ENCODE assay signal across 23 mouse cellular contexts in the genomic region with DNA sequence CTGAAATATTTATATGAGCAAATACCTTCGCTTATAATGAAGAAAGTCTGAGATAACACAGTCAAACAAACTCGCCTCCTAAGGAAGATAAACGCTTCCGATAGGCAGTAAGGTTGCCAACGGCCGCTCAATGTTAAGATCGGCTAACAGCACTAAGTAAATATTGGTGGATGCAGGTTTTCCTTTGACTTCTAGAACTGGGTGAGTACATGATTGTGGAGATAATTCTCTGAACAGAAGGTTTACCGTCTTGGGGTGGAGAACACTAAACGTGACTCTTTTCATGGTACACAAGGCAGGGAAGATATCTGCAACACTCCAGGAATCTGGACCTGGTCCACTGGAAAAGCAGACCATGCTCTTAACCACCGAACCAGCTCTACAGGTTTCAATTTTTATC. TPM values are rescaled to one million over a fixed set of nuclear protein-coding genes. Genes with fewer than 3 reads are reported as not detected.
DNase-seq lines count a peak whose midpoint lies in the region; ATAC-seq and TF ChIP-seq lines count a peak whose summit lies in the region.
"Had no signal": no experiment of that assay in that cellular context is flagged by ENCODE, and none has a peak within 500 bp of the region (broad histone marks: within the 10 kb centered on the region; RNA-seq: fewer than 3 reads in every experiment).

No protein-coding gene starts in this region.

- no peak overlapping the region for H3K4me3 ChIP-seq in kidney, embryonic 16.5 days (ENCODE audit: low read length)
- no peak overlapping the region for H3K4me3 ChIP-seq in kidney, embryonic 14.5 days (ENCODE audit: low read length)
- H3K4me3 ChIP-seq in lung, postnatal 0 days (ENCODE audit: low read depth, low read length) = no peak overlapping the region
- H3K4me3 ChIP-seq in stomach, embryonic 15.5 days (replicated peaks) = no peak overlapping the region
- H3K4me3 ChIP-seq in cerebellum, adult 2 months (replicated peaks; ENCODE audit: insufficient read depth, low read depth, low read length) = no peak overlapping the region
- H3K4me3 ChIP-seq: embryonic facial prominence, embryonic 15.5 days; erythroblast, embryonic 14.5 days; forebrain, embryonic 10.5 days; forebrain, embryonic 15.5 days; heart, embryonic 10.5 days; hindbrain, embryonic 13.5 days had no signal

- ATAC-seq in kidney, embryonic 16.5 days (ENCODE audit: low FRiP score, low TSS enrichment) = no peak
- ATAC-seq in kidney, embryonic 14.5 days (ENCODE audit: low FRiP score, low TSS enrichment) = no peak
- no peak; the same call in 1 of the 2 replicates for ATAC-seq in lung, postnatal 0 days
- peak; percentile 58 for ATAC-seq in stomach, embryonic 15.5 days (ENCODE audit: insufficient read depth, low FRiP score, low read depth)
- ATAC-seq: forebrain, embryonic 15.5 days had no signal

- no peak for TF ChIP-seq POLR2A in cerebellum, adult 2 months (IDR thresholded peaks at IDR 0.05; ENCODE audit: borderline replicate concordance, insufficient read depth, low read length)

- no peak for DNase-seq in lung, postnatal 0 days (ENCODE audit: low spot score)
- DNase-seq in lung, postnatal 36 days = no peak
- peak; percentile 34 for DNase-seq in yolk sac, embryonic 10.5 days (ENCODE audit: low spot score)
- no peak for DNase-seq in cerebellum, adult 2 months
- DNase-seq: adrenal gland, adult 2 months; adrenal gland, postnatal 25 days; cerebellum, adult 8-10 months; cerebellum, postnatal 14 days; embryo, embryonic 11 days; gastrocnemius, postnatal 36 days; heart, adult 18-20 months; heart, postnatal 14 days had no signal

- H3K36me3 ChIP-seq in kidney, embryonic 16.5 days (ENCODE audit: insufficient read depth, low read length) = no peaks in the 10 kb centered on the region
- no peaks in the 10 kb centered on the region for H3K36me3 ChIP-seq in kidney, embryonic 14.5 days (ENCODE audit: control insufficient read depth, insufficient read depth, low read length)
- H3K36me3 ChIP-seq in lung, postnatal 0 days (ENCODE audit: insufficient read depth, low read length) = no peaks in the 10 kb centered on the region
- no peaks in the 10 kb centered on the region for H3K36me3 ChIP-seq in stomach, embryonic 15.5 days
- H3K36me3 ChIP-seq: embryonic facial prominence, embryonic 15.5 days; forebrain, embryonic 10.5 days; forebrain, embryonic 15.5 days; heart, embryonic 10.5 days; hindbrain, embryonic 13.5 days had no signal

- TF ChIP-seq EP300 in lung, postnatal 0 days (IDR thresholded peaks at IDR 0.05) = no peak

- 67% methylated on average over 10 of the region's 10 CpGs for WGBS in kidney, embryonic 16.5 days
- 70% methylated on average over 10 of the region's 10 CpGs for WGBS in kidney, embryonic 14.5 days
- 9% methylated on average over 10 of the region's 10 CpGs for WGBS in lung, postnatal 0 days
- 29% methylated on average over 10 of the region's 10 CpGs for WGBS in stomach, embryonic 15.5 days
- whole genome bisulfite sequencing in cerebellum, adult 2 months = 80% methylated on average over 10 of the region's 10 CpGs

- H3K4me1 ChIP-seq in kidney, embryonic 16.5 days (ENCODE audit: insufficient read depth, low read length) = peaks cover 32% of the 10 kb centered on the region
- peaks cover 19% of the 10 kb centered on the region for H3K4me1 ChIP-seq in kidney, embryonic 14.5 days (ENCODE audit: control insufficient read depth, insufficient read depth, low read length)
- no peaks in the 10 kb centered on the region; the same call in 1 of the 2 replicates for H3K4me1 ChIP-seq in lung, postnatal 0 days (ENCODE audit: insufficient read depth, low read depth, low read length)
- no peaks in the 10 kb centered on the region for H3K4me1 ChIP-seq in stomach, embryonic 15.5 days
- H3K4me1 ChIP-seq in cerebellum, adult 2 months (ENCODE audit: control insufficient read depth, insufficient read depth, low read length) = no peaks in the 10 kb centered on the region
- H3K4me1 ChIP-seq: embryonic facial prominence, embryonic 15.5 days; forebrain, embryonic 10.5 days; forebrain, embryonic 15.5 days; heart, embryonic 10.5 days; hindbrain, embryonic 13.5 days had no signal

- H3K9me3 ChIP-seq in kidney, embryonic 16.5 days (ENCODE audit: low read length) = peaks cover 2% of the 10 kb centered on the region; the same call in 1 of the 2 replicates
- no peaks in the 10 kb centered on the region for H3K9me3 ChIP-seq in kidney, embryonic 14.5 days (ENCODE audit: control insufficient read depth, low read length)
- H3K9me3 ChIP-seq in lung, postnatal 0 days (ENCODE audit: low read length) = no peaks in the 10 kb centered on the region
- no peaks in the 10 kb centered on the region for H3K9me3 ChIP-seq in stomach, embryonic 15.5 days
- H3K9me3 ChIP-seq: embryonic facial prominence, embryonic 15.5 days; forebrain, embryonic 10.5 days; forebrain, embryonic 15.5 days; heart, embryonic 10.5 days; hindbrain, embryonic 13.5 days had no signal

- TF ChIP-seq CTCF in lung, postnatal 0 days (IDR thresholded peaks at IDR 0.05) = no peak
- no peak for TF ChIP-seq CTCF in cerebellum, adult 2 months (IDR thresholded peaks at IDR 0.05; ENCODE audit: borderline replicate concordance, insufficient read depth, low read depth, low read length)

- H3K9ac ChIP-seq in kidney, embryonic 16.5 days (replicated peaks; ENCODE audit: low read length) = no peak overlapping the region
- H3K9ac ChIP-seq in kidney, embryonic 14.5 days (ENCODE audit: low read depth, low read length) = no peak overlapping the region
- no peak overlapping the region for H3K9ac ChIP-seq in lung, postnatal 0 days (replicated peaks; ENCODE audit: low read depth)
- H3K9ac ChIP-seq in stomach, embryonic 15.5 days = no peak overlapping the region
- H3K9ac ChIP-seq: embryonic facial prominence, embryonic 15.5 days; forebrain, embryonic 15.5 days; hindbrain, embryonic 13.5 days had no signal

- peak overlapping the region; percentile 76 for H3K27ac ChIP-seq in kidney, embryonic 16.5 days (ENCODE audit: low read length)
- no peak overlapping the region for H3K27ac ChIP-seq in kidney, embryonic 14.5 days (ENCODE audit: low read depth, low read length)
- H3K27ac ChIP-seq in lung, postnatal 0 days (ENCODE audit: low read length) = peak overlapping the region; percentile 17; the same call in 1 of the 2 replicates
- peak overlapping the region; percentile 44; the same call in 1 of the 2 replicates for H3K27ac ChIP-seq in stomach, embryonic 15.5 days
- no peak overlapping the region for H3K27ac ChIP-seq in cerebellum, adult 2 months (ENCODE audit: insufficient read depth, low read length)
- H3K27ac ChIP-seq: embryonic facial prominence, embryonic 15.5 days; forebrain, embryonic 10.5 days; forebrain, embryonic 15.5 days; heart, embryonic 10.5 days; hindbrain, embryonic 13.5 days had no signal

- no peaks in the 10 kb centered on the region for H3K27me3 ChIP-seq in kidney, embryonic 16.5 days (ENCODE audit: insufficient read depth, low read length)
- no peaks in the 10 kb centered on the region for H3K27me3 ChIP-seq in kidney, embryonic 14.5 days (ENCODE audit: control insufficient read depth, insufficient read depth, low read length)
- no peaks in the 10 kb centered on the region for H3K27me3 ChIP-seq in lung, postnatal 0 days (replicated peaks; ENCODE audit: insufficient read depth, low read length)
- H3K27me3 ChIP-seq in stomach, embryonic 15.5 days (replicated peaks) = no peaks in the 10 kb centered on the region
- H3K27me3 ChIP-seq in cerebellum, adult 2 months (ENCODE audit: control insufficient read depth, insufficient read depth, low read length) = no peaks in the 10 kb centered on the region
- H3K27me3 ChIP-seq: embryonic facial prominence, embryonic 15.5 days; forebrain, embryonic 15.5 days; hindbrain, embryonic 13.5 days had no signal

- no peak overlapping the region for H3K4me2 ChIP-seq in kidney, embryonic 16.5 days (replicated peaks; ENCODE audit: low read depth, low read length)
- no peak overlapping the region for H3K4me2 ChIP-seq in kidney, embryonic 14.5 days (replicated peaks; ENCODE audit: low read depth, low read length)
- no peak overlapping the region for H3K4me2 ChIP-seq in lung, postnatal 0 days (replicated peaks; ENCODE audit: low read depth, low read length)
- H3K4me2 ChIP-seq in stomach, embryonic 15.5 days = 0 out of 2 replicates have a peak overlapping the region, but pooled peaks have one; percentile 9
- H3K4me2 ChIP-seq: embryonic facial prominence, embryonic 15.5 days; forebrain, embryonic 15.5 days; hindbrain, embryonic 13.5 days had no signal

RNA-seq across cellular contexts. Expression of gene Oxgr1, which starts 52.6 kb away (rescaled TPM):
- polyA plus RNA-seq in kidney, embryonic 16.5 days (2015; fragmentation: Nextera tagmentation; extraction: Ambion mirVana) = 1.6 and 2.3 TPM in 2 replicates
- polyA plus RNA-seq in kidney, embryonic 14.5 days (2014; fragmentation: Nextera tagmentation; extraction: Ambion mirVana) = 0.20 and 0.66 TPM in 2 replicates
- polyA plus RNA-seq in lung, postnatal 0 days (2015; fragmentation: Nextera tagmentation; extraction: Ambion mirVana) = not detected in 2 replicates
- polyA plus RNA-seq in stomach, embryonic 15.5 days (2015; fragmentation: Nextera tagmentation; extraction: Ambion mirVana) = not detected in 2 replicates
- 0.05 TPM in 2 replicates for polyA plus RNA-seq in cerebellum, adult 2 months (2012; rRNA removed)
- polyA plus RNA-seq: adrenal gland, adult 2 months; embryonic facial prominence, embryonic 11.5 days; embryonic facial prominence, embryonic 15.5 days; erythroblast, embryonic 14.5 days; forebrain, embryonic 10.5 days; forebrain, embryonic 15.5 days; heart, embryonic 10.5 days; heart, embryonic 14.5 days; hindbrain, embryonic 13.5 days had no signal

Comparison
In these comparisons a context has a peak if more than half of its experiments do, and no peak if none do; other contexts are left out.
1. H3K27ac ChIP-seq: peak in kidney, embryonic 16.5 days (single experiment), lung, postnatal 0 days (single experiment) and stomach, embryonic 15.5 days (single experiment); none in kidney, embryonic 14.5 days (single experiment) and cerebellum, adult 2 months (single experiment).